Mouse (Mus musculus): ENCODE results near the gene Gm43552. TPM values are rescaled to one million over a fixed set of nuclear protein-coding genes. Genes with fewer than 3 reads are reported as not detected.

Gene Gm43552
- polyA plus RNA-seq, 1 experiment from 2014 or later: 1.9 TPM

DNA sequence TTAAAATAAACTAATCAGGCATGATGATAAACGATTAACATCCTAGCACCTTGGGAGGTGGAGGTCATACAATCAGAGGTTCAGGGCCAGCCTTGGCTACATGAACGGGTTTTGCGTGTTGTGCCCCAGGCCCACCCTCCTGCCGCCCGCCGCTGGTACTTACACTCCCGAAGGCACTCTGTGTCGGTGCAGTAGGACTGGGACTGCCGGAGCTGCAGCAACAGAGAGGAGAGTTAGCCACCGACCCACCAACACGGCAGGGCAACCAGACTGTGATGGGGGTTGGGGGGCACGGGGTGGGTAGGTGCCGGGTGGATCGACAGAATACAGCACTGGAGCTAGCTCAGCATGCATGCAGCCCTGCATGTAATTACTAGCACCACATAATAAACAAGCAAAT, 32.3 kb downstream of the Gm43552 start:
- no peaks in the 10 kb centered on the region for H3K27me3 ChIP-seq (replicated peaks)
- H3K9me3 ChIP-seq: no peaks in the 10 kb centered on the region
- H3K4me1 ChIP-seq: peaks cover 54% of the 10 kb centered on the region
- no peak overlapping the region for H3K9ac ChIP-seq
- H3K36me3 ChIP-seq: peaks cover 35% of the 10 kb centered on the region
- no peak overlapping the region for H3K4me2 ChIP-seq
- H3K4me3 ChIP-seq: no peak overlapping the region
- WGBS: 84% methylated on average over 14 of the region's 14 CpGs
- peak overlapping the region; percentile 81 for H3K27ac ChIP-seq (replicated peaks)
- no peak for ATAC-seq (ENCODE audit: extremely low read depth, insufficient number of reproducible peaks, low FRiP score, low TSS enrichment)

DNA sequence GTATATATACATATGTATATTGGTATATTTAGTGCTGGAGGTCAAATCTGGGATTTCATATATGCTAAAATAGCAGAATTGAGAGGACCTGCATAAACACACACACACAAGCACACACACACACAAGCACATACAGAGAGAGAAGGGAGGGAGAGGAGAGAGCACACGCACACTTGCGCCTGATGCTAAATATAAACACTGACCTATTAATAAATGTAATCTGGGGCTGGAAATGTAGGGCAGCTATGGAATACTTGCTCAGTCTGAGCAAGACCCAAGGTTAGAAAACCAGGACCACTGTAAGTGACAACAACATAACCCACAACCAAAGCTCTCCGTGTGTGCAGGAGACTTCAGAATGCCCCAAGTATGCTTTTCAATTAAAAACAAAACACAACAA, 33.2 kb downstream of the Gm43552 start:
- WGBS: 48% methylated on average over 3 of the region's 3 CpGs
- Histone ChIP-seq H3K4me3 (no peak overlapping the region), H3K4me2 (peak overlapping the region; percentile 31), H3K9ac (peak overlapping the region; percentile 21; the same call in 1 of the 2 replicates), H3K36me3 (peaks cover 28% of the 10 kb centered on the region), H3K27ac (replicated peaks) (peak overlapping the region; percentile 81), H3K27me3 (replicated peaks) (no peaks in the 10 kb centered on the region), H3K4me1 (peaks cover 63% of the 10 kb centered on the region), H3K9me3 (no peaks in the 10 kb centered on the region)
- ATAC-seq (ENCODE audit: extremely low read depth, insufficient number of reproducible peaks, low FRiP score, low TSS enrichment): no peak

DNA sequence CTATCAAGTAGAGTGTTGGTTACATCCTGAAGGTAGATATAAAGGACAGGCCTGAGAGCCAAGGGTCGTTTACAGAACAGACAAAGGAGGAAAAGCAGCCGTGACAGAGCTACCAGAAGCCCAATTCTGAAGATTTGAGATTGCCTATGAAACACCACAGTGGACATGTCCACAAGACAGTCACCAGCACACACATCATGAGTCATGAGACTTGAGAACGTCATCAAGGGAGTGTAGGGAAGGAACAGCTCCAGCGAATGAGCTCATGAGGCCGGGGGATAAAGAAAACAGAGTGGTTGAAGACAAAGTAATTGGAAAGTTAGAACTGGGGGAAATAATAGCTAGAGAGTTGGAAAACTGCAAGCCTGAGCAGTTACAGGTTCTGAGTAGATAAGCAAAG, 34.8 kb downstream of the Gm43552 start:
- Histone ChIP-seq H3K4me2 (no peak overlapping the region), H3K27ac (replicated peaks) (peak overlapping the region; percentile 85), H3K36me3 (peaks cover 21% of the 10 kb centered on the region), H3K4me3 (no peak overlapping the region), H3K9me3 (no peaks in the 10 kb centered on the region), H3K4me1 (peaks cover 65% of the 10 kb centered on the region), H3K9ac (peak overlapping the region; percentile 47; the same call in 1 of the 2 replicates), H3K27me3 (replicated peaks) (no peaks in the 10 kb centered on the region)
- no peak for ATAC-seq (ENCODE audit: extremely low read depth, insufficient number of reproducible peaks, low FRiP score, low TSS enrichment)
- WGBS: 32% methylated on average over 5 of the region's 5 CpGs

DNA sequence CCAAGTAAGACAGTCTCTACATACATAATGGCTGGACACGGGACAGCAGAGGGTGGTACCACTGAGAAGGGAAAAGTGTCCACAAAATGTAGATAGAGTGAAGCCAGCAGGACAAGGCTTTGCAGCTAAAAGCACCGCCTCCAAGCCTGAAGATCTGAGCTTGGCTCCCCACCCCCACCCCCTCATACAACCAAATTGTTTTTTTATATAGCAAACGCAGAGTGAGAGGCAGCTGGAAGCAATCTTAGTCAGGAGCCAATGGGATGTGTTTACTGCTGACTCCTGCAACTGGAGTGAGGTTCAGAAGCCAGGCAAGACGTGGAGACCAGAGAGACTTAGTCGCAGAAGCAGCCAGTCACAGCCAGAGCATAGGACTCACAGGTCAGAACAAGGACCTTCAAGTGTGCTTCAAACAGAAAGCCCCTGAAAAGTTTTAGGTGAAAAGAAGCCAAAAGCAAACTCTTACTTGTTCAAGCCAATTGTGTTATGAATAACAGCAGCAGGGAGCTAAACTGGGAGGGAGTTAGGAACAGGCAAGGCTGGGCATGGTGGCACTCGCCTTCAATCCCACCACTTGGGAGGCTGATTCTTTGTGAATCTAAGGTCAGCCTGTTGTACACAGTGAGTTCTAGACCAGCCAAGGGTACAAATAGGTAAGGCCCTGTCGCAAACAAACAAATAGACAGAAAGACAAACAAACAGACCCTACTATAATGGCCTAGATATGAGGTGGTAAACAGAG, 35.4 kb downstream of the Gm43552 start:
- no peak overlapping the region for H3K4me3 ChIP-seq
- peak overlapping the region; percentile 85 for H3K27ac ChIP-seq (replicated peaks)
- ATAC-seq (ENCODE audit: extremely low read depth, insufficient number of reproducible peaks, low FRiP score, low TSS enrichment): no peak
- no peaks in the 10 kb centered on the region for H3K9me3 ChIP-seq
- H3K4me1 ChIP-seq: peaks cover 65% of the 10 kb centered on the region
- WGBS: 53% methylated on average over 7 of the region's 7 CpGs
- H3K27me3 ChIP-seq (replicated peaks): no peaks in the 10 kb centered on the region
- peak overlapping the region; percentile 24; the same call in 1 of the 2 replicates for H3K9ac ChIP-seq
- no peak overlapping the region for H3K4me2 ChIP-seq
- H3K36me3 ChIP-seq: peaks cover 23% of the 10 kb centered on the region

DNA sequence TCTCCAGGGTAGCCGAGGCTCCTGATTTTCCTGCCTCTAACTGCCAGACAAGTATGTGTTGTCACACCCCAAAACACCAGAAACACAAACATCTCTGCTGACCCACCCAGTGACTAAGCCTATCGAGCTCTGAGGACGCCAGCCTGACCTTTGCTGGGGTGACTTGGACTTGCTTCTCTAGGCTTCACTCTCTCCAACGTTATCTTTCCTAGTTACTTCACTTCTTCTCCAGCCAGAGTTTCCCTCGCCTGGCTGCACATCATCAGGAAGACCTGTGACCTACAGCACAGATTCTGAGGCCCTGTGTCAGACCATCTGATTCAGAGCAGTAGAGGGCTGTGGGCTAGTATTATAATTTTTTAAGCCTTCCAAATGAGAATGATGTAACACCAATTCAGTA, 37.9 kb downstream of the Gm43552 start:
- H3K4me2 ChIP-seq: no peak overlapping the region
- H3K4me1 ChIP-seq: peaks cover 54% of the 10 kb centered on the region
- H3K36me3 ChIP-seq: peaks cover 28% of the 10 kb centered on the region
- no peaks in the 10 kb centered on the region for H3K9me3 ChIP-seq
- WGBS: 20% methylated on average over 5 of the region's 5 CpGs
- no peak overlapping the region for H3K4me3 ChIP-seq
- ATAC-seq (ENCODE audit: extremely low read depth, insufficient number of reproducible peaks, low FRiP score, low TSS enrichment): no peak
- no peaks in the 10 kb centered on the region for H3K27me3 ChIP-seq (replicated peaks)
- peak overlapping the region; percentile 85 for H3K27ac ChIP-seq (replicated peaks)
- H3K9ac ChIP-seq: 0 out of 2 replicates have a peak overlapping the region, but pooled peaks have one; percentile 33

DNA sequence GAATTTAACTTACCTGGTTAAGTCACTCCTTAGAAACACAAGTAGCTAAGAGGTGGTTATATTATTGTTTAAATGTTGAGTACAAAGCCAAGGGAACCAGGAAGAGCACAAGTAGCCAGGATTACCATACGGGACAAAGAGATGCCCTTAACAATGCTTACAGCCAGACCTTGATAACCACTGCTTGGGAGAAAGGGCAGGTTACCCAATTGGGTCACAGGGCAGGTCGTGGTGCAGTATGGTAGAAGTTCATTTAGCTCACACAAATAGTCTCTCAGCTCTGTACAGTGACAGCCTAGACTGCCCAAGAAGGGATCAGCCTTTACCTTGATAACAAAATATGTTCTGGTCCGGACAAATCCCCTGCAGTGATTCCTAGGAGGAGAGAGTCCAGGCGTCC, 43.7 kb downstream of the Gm43552 start:
- Histone ChIP-seq H3K4me3 (no peak overlapping the region), H3K36me3 (peaks cover 54% of the 10 kb centered on the region), H3K4me1 (peaks cover 13% of the 10 kb centered on the region), H3K9me3 (no peaks in the 10 kb centered on the region), H3K27ac (replicated peaks) (no peak overlapping the region), H3K27me3 (replicated peaks) (no peaks in the 10 kb centered on the region), H3K4me2 (no peak overlapping the region), H3K9ac (no peak overlapping the region)
- 70% methylated on average over 4 of the region's 4 CpGs for whole genome bisulfite sequencing
- ATAC-seq (ENCODE audit: extremely low read depth, insufficient number of reproducible peaks, low FRiP score, low TSS enrichment): no peak

DNA sequence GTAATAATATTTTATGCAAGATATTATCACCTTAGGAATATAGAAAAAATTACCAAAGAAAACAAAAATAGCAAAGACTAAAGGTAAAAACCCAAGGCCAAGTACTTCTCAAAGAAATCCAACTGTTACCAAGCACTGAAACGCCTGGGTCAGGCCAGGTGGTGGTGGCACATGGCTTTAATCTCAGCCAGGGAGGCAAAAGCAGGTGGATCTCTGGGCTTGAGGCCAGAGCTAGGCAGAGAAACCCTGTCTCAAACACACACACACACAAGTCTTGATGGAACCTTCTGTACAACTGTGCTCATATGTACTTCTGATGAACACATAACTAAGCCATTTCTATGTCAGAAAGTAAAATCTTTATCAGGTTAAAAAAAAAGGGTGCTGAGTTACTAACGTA, 44.8 kb downstream of the Gm43552 start:
- peaks cover 49% of the 10 kb centered on the region for H3K36me3 ChIP-seq
- H3K27me3 ChIP-seq (replicated peaks): no peaks in the 10 kb centered on the region
- H3K9ac ChIP-seq: no peak overlapping the region
- H3K27ac ChIP-seq (replicated peaks): no peak overlapping the region
- H3K4me1 ChIP-seq: peaks cover 21% of the 10 kb centered on the region
- ATAC-seq (ENCODE audit: extremely low read depth, insufficient number of reproducible peaks, low FRiP score, low TSS enrichment): no peak
- 74% methylated on average over 2 of the region's 2 CpGs for WGBS
- H3K4me2 ChIP-seq: no peak overlapping the region
- H3K9me3 ChIP-seq: no peaks in the 10 kb centered on the region
- no peak overlapping the region for H3K4me3 ChIP-seq

DNA sequence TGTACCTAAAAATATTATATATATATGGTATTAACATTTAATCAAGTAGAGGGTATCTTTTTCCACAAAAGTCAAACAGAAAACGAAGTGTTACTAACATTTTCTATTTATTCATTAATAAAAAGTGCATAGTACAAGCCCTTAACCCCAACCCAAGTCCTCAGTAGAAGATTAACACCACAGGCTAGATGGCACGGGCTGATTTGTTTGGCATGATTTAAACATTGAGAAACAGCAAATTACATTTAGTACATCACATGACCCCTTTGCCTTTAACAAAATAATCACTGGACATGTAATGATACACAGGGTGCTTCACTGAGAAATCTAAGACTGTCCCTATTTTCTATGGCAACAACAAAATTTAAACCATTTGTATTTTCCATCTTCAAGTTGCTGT, 45.9 kb downstream of the Gm43552 start:
- no peak overlapping the region for H3K4me3 ChIP-seq
- H3K4me2 ChIP-seq: no peak overlapping the region
- H3K9ac ChIP-seq: no peak overlapping the region
- no peaks in the 10 kb centered on the region for H3K9me3 ChIP-seq
- no peak for ATAC-seq (ENCODE audit: extremely low read depth, insufficient number of reproducible peaks, low FRiP score, low TSS enrichment)
- 83% methylated on average over 2 of the region's 2 CpGs for WGBS
- no peaks in the 10 kb centered on the region for H3K27me3 ChIP-seq (replicated peaks)
- no peak overlapping the region for H3K27ac ChIP-seq (replicated peaks)
- H3K36me3 ChIP-seq: peaks cover 46% of the 10 kb centered on the region
- peaks cover 21% of the 10 kb centered on the region for H3K4me1 ChIP-seq

DNA sequence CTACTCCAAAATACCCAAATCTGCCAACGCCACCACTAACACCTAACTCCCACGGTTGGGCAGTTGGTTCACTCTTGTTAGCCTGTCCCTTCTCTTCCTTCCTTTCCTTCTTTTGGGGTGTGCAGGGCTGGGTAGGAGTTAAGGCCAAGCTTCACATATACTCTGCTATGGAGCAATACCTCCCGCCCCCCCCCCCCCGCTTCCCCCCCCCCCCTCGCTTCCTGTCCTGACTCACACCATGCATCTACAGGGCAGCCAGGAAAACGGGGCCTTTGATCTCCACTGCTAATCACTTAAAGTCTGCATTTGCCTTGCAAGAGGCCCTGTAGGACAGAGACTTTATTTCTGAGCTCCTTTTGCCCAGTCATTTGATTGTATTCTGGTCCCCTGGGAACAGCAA, 47.7 kb downstream of the Gm43552 start:
- Histone ChIP-seq H3K27ac (replicated peaks) (peak overlapping the region; percentile 24; the same call in 1 of the 2 replicates), H3K4me3 (no peak overlapping the region)
- ATAC-seq (ENCODE audit: extremely low read depth, insufficient number of reproducible peaks, low FRiP score, low TSS enrichment): no peak

DNA sequence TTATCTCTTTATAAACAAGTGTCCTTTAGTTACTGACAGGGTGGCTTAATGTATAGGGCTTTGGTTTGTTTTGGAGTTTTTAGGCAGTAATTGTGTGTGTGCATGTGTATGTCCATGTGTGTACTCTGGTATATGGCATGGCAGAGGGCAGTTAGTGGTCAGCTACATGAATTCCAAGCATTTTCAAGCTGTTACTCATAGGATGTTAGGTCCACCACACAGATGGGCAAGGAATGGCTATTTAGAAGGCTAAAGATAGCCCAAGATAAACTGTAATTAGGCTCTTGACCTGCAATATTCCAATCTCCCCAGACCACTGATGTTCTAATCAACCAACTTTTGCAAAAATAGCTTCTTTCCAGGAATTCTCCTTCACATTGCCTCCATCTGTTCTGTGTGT, 54.6 kb downstream of the Gm43552 start:
- Histone ChIP-seq H3K9ac (no peak overlapping the region), H3K36me3 (peaks cover 7% of the 10 kb centered on the region; the same call in 1 of the 2 replicates), H3K27ac (replicated peaks) (no peak overlapping the region), H3K4me2 (no peak overlapping the region), H3K4me1 (peaks cover 44% of the 10 kb centered on the region), H3K4me3 (no peak overlapping the region), H3K27me3 (replicated peaks) (no peaks in the 10 kb centered on the region), H3K9me3 (no peaks in the 10 kb centered on the region)
- no peak for ATAC-seq (ENCODE audit: extremely low read depth, insufficient number of reproducible peaks, low FRiP score, low TSS enrichment)

More for the DNA sequence above, 47.7 kb downstream of the Gm43552 start:
- 29% methylated on average over 3 of the region's 6 CpGs for WGBS
- H3K9me3 ChIP-seq: no peaks in the 10 kb centered on the region
- H3K4me2 ChIP-seq: no peak overlapping the region
- no peak overlapping the region for H3K9ac ChIP-seq
- H3K4me1 ChIP-seq: peaks cover 21% of the 10 kb centered on the region
- peaks cover 35% of the 10 kb centered on the region for H3K36me3 ChIP-seq
- H3K27me3 ChIP-seq (replicated peaks): no peaks in the 10 kb centered on the region

DNA sequence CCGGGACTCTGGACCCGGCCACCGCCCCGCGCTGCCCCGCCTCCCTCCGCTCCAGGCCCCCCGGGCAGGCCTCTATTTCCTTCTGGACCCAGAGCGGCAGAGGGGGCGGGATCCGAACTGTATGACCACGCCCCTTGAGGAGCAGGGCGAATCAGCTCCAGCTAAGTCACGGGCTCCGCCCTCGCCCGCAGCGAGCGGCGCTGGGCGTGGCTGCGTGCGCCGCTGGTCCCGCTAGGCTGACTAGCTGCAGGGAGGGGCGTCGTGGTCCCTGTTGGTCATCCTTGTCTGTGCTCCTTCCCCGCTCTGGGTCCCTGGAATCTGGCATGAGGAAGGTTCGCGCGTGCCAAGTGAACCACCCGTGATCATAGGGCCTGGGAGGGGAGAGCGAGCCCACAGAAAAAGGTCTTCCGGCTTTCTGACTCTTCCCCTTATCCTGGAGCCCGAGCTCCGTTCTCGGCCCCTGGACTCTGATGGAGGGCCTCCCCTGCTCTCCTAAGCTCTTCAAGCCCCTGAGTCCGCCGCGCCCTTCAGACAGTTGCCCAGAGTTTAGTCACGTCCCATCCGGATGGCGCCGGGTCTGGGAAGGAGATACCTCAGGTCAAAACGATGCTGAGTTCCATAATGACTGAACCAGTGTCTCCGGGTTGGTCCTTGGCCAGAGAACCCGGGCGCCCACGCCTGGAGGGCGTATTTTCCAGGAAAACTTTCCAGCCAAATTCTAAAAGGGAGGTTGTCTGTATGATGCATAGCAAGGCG, 56.6 kb downstream of the Gm43552 start, which contains the start of gene Ugdh:
Gene Ugdh (minus strand): TSS at position 144 of the 756 bp plus-strand sequence.
- H3K36me3 ChIP-seq: no peaks in the 10 kb centered on the region
- peak within 1 kb of the TSS; percentile 94 for H3K9ac ChIP-seq
- under 1% methylated on average over 51 of the region's 51 CpGs for WGBS
- peak within 1 kb of the TSS; percentile 80 for H3K4me2 ChIP-seq
- H3K9me3 ChIP-seq: no peaks in the 10 kb centered on the region
- ATAC-seq (ENCODE audit: extremely low read depth, insufficient number of reproducible peaks, low FRiP score, low TSS enrichment): peak; percentile 98
- H3K4me3 ChIP-seq: peak within 1 kb of the TSS; percentile 90
- peak within 1 kb of the TSS; percentile 95 for H3K27ac ChIP-seq (replicated peaks)
- peaks cover 58% of the 10 kb centered on the region for H3K4me1 ChIP-seq
- no peaks in the 10 kb centered on the region for H3K27me3 ChIP-seq (replicated peaks)
